Comparison of ENCODE assay signal across 8 mouse cellular contexts in the genomic region with DNA sequence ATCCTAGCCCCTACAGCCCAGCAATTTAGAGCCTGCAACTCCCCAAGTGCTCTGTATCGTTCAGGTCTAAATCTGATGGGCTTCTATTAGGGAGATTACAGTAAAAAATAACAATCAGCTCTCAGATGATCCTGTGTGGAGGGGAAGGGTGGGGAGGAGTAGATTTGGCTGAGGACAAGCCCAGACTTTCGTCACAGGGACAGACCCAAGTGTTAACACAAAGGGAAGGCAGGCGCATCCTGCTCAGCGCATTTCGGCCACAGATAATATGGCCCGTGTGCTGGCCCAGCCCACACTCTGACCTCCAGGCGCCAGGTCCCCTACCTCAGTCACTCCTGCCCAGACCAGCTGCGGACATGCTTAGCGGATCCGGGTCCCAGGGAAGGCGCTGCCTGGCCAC.
DNase-seq lines count a peak whose midpoint lies in the region; ATAC-seq and TF ChIP-seq lines count a peak whose summit lies in the region.

No protein-coding gene starts in this region.

- peak; percentile 98 for DNase-seq in 3T3-L1 (ENCODE audit: low read depth, low spot score)
- peak; percentile 42 to 72 for DNase-seq in adrenal gland, postnatal 36 days
- DNase-seq in kidney, postnatal 0 days (ENCODE audit: low spot score) = peak; percentile 93
- peak; percentile 96 for DNase-seq in liver, adult 2 months (ENCODE audit: extremely low read depth, low read depth, low spot score)
- peak; percentile 85 for DNase-seq in midbrain, postnatal 0 days (ENCODE audit: low spot score)
- no peak for DNase-seq in thymus, postnatal 4 days

- H3K27me3 ChIP-seq in embryonic facial prominence, embryonic 13.5 days = no peaks in the 10 kb centered on the region
- no peaks in the 10 kb centered on the region for H3K27me3 ChIP-seq in heart, embryonic 13.5 days (replicated peaks)
- H3K27me3 ChIP-seq in kidney, postnatal 0 days (ENCODE audit: insufficient read depth, low read length) = no peaks in the 10 kb centered on the region
- H3K27me3 ChIP-seq in liver, adult 2 months (ENCODE audit: control insufficient read depth, insufficient read depth, low read length) = no peaks in the 10 kb centered on the region
- H3K27me3 ChIP-seq in midbrain, postnatal 0 days (ENCODE audit: insufficient read depth, low read length) = no peaks in the 10 kb centered on the region

- no peak for TF ChIP-seq CTCF in kidney, postnatal 0 days (IDR thresholded peaks at IDR 0.05; ENCODE audit: low read depth)
- TF ChIP-seq CTCF in liver, adult 2 months (IDR thresholded peaks at IDR 0.05; ENCODE audit: low read depth, low read length) = no peak
- TF ChIP-seq CTCF in midbrain, postnatal 0 days (IDR thresholded peaks at IDR 0.05) = no peak

- H3K4me1 ChIP-seq in embryonic facial prominence, embryonic 13.5 days = peaks cover 80% of the 10 kb centered on the region
- peaks cover 82% of the 10 kb centered on the region for H3K4me1 ChIP-seq in heart, embryonic 13.5 days
- H3K4me1 ChIP-seq in kidney, postnatal 0 days (replicated peaks; ENCODE audit: insufficient read depth, low read length) = peaks cover 14% of the 10 kb centered on the region; the same call in 1 of the 2 replicates
- peaks cover 27% of the 10 kb centered on the region for H3K4me1 ChIP-seq in liver, adult 2 months (ENCODE audit: control insufficient read depth, insufficient read depth, low read length)
- H3K4me1 ChIP-seq in midbrain, postnatal 0 days (ENCODE audit: insufficient read depth, low read length) = peaks cover 12% of the 10 kb centered on the region

- TF ChIP-seq POLR2A in liver, adult 2 months (IDR thresholded peaks at IDR 0.05; ENCODE audit: extremely low read depth, insufficient read depth, low read length) = peak; percentile 69

- H3K9ac ChIP-seq in embryonic facial prominence, embryonic 13.5 days = peak overlapping the region; percentile 89
- peak overlapping the region; percentile 76 for H3K9ac ChIP-seq in heart, embryonic 13.5 days
- H3K9ac ChIP-seq in kidney, postnatal 0 days (ENCODE audit: low read depth, low read length) = peak overlapping the region; percentile 57
- peak overlapping the region; percentile 85 for H3K9ac ChIP-seq in liver, adult 2 months (ENCODE audit: low read depth, low read length)
- H3K9ac ChIP-seq in midbrain, postnatal 0 days (replicated peaks; ENCODE audit: low read length, poor library complexity, severe bottlenecking) = peak overlapping the region; percentile 66

- peak overlapping the region; percentile 98 for H3K27ac ChIP-seq in embryonic facial prominence, embryonic 13.5 days
- H3K27ac ChIP-seq in heart, embryonic 13.5 days (replicated peaks) = peak overlapping the region; percentile 82
- H3K27ac ChIP-seq in kidney, postnatal 0 days = peak overlapping the region; percentile 31; the same call in 1 of the 2 replicates
- peak overlapping the region; percentile 97 for H3K27ac ChIP-seq in liver, adult 2 months (replicated peaks; ENCODE audit: insufficient read depth, low read depth, low read length)
- peak overlapping the region; percentile 57; the same call in 1 of the 2 replicates for H3K27ac ChIP-seq in midbrain, postnatal 0 days (ENCODE audit: low read depth, low read length)

- peaks cover 13% of the 10 kb centered on the region for H3K36me3 ChIP-seq in embryonic facial prominence, embryonic 13.5 days
- H3K36me3 ChIP-seq in heart, embryonic 13.5 days = peaks cover 18% of the 10 kb centered on the region
- no peaks in the 10 kb centered on the region for H3K36me3 ChIP-seq in kidney, postnatal 0 days (ENCODE audit: insufficient read depth, low read length)
- no peaks in the 10 kb centered on the region for H3K36me3 ChIP-seq in liver, adult 2 months (ENCODE audit: control insufficient read depth, insufficient read depth, low read length)
- no peaks in the 10 kb centered on the region for H3K36me3 ChIP-seq in midbrain, postnatal 0 days (ENCODE audit: insufficient read depth, low read length)

- H3K9me3 ChIP-seq in embryonic facial prominence, embryonic 13.5 days = peaks cover 8% of the 10 kb centered on the region
- peaks cover 8% of the 10 kb centered on the region for H3K9me3 ChIP-seq in heart, embryonic 13.5 days
- peaks cover 6% of the 10 kb centered on the region; the same call in 1 of the 2 replicates for H3K9me3 ChIP-seq in kidney, postnatal 0 days (replicated peaks; ENCODE audit: low read length)
- peaks cover 4% of the 10 kb centered on the region; the same call in 1 of the 2 replicates for H3K9me3 ChIP-seq in midbrain, postnatal 0 days (ENCODE audit: low read length)

- WGBS in embryonic facial prominence, embryonic 13.5 days = 1% methylated on average over 11 of the region's 11 CpGs
- under 1% methylated on average over 11 of the region's 11 CpGs for whole genome bisulfite sequencing in heart, embryonic 13.5 days
- WGBS in kidney, postnatal 0 days = 2% methylated on average over 11 of the region's 11 CpGs
- WGBS in liver, adult 2 months = 3% methylated on average over 11 of the region's 11 CpGs
- under 1% methylated on average over 11 of the region's 11 CpGs for WGBS in midbrain, postnatal 0 days

- peak overlapping the region; percentile 73 for H3K4me2 ChIP-seq in embryonic facial prominence, embryonic 13.5 days
- peak overlapping the region; percentile 83 for H3K4me2 ChIP-seq in heart, embryonic 13.5 days
- peak overlapping the region; percentile 63 for H3K4me2 ChIP-seq in kidney, postnatal 0 days (ENCODE audit: low read length)
- peak overlapping the region; percentile 80 for H3K4me2 ChIP-seq in midbrain, postnatal 0 days (ENCODE audit: low read depth, low read length, poor library complexity, severe bottlenecking)

- H3K79me2 ChIP-seq in liver, adult 2 months (ENCODE audit: control insufficient read depth, insufficient read depth, low read length) = peaks cover 22% of the 10 kb centered on the region; the same call in 1 of the 2 replicates

- ATAC-seq in embryonic facial prominence, embryonic 13.5 days (ENCODE audit: insufficient number of reproducible peaks, insufficient read depth, low FRiP score, low TSS enrichment, low read depth) = peak; percentile 63; the same call in 1 of the 2 replicates
- ATAC-seq in heart, embryonic 13.5 days (ENCODE audit: extremely low read depth, insufficient number of reproducible peaks, low FRiP score, low TSS enrichment) = peak; percentile 39; the same call in 1 of the 2 replicates
- ATAC-seq in kidney, postnatal 0 days (replicated peaks; ENCODE audit: low FRiP score, low read depth) = peak; percentile 71
- ATAC-seq in midbrain, postnatal 0 days (ENCODE audit: low FRiP score) = peak; percentile 79

- peak overlapping the region; percentile 64 for H3K4me3 ChIP-seq in embryonic facial prominence, embryonic 13.5 days
- H3K4me3 ChIP-seq in heart, embryonic 13.5 days = peak overlapping the region; percentile 51
- peak overlapping the region; percentile 38 for H3K4me3 ChIP-seq in kidney, postnatal 0 days (replicated peaks; ENCODE audit: low read depth, low read length)
- peak overlapping the region; percentile 88 for H3K4me3 ChIP-seq in liver, adult 2 months (ENCODE audit: insufficient read depth, low read depth, low read length)
- peak overlapping the region; percentile 55 for H3K4me3 ChIP-seq in midbrain, postnatal 0 days (ENCODE audit: low read depth, low read length)

Comparison
In these comparisons a context has a peak if more than half of its experiments do, and no peak if none do; other contexts are left out.
1. H3K27ac ChIP-seq: peak in every context shown above with its lines; median percentile 98 in embryonic facial prominence, embryonic 13.5 days; 97 in liver, adult 2 months; 82 in heart, embryonic 13.5 days; 57 in midbrain, postnatal 0 days; 31 in kidney, postnatal 0 days.
2. H3K4me3 ChIP-seq: peak in every context shown above with its lines; median percentile 88 in liver, adult 2 months; 64 in embryonic facial prominence, embryonic 13.5 days; 55 in midbrain, postnatal 0 days; 51 in heart, embryonic 13.5 days; 38 in kidney, postnatal 0 days.